Mouse (Mus musculus) limb, embryonic 10.5 days (tissue): ENCODE data around the gene Slc24a3. TPM values are rescaled to one million over a fixed set of nuclear protein-coding genes. Genes with fewer than 3 reads are reported as not detected.

Experiments used
- DNase-seq: peaks from one replicate; pipeline ENCODE4 v3.0.0-alpha.2; 2017; ENCODE audit warnings: low spot score
- H3K27ac ChIP-seq: fragments of 300-500 bp; sonication (generic); 2 replicates; pipeline ENCODE4 v1.5.1; 2016; ENCODE audit warnings: mild to moderate bottlenecking
- H3K27me3 ChIP-seq: fragments of 300-500 bp; sonication (generic); 2 replicates; pipeline ENCODE4 v1.6.1; 2016; ENCODE audit warnings: low read depth, mild to moderate bottlenecking; ENCODE audit not compliant: poor library complexity, severe bottlenecking
- H3K36me3 ChIP-seq: fragments of 300-500 bp; sonication (generic); 2 replicates; pipeline ENCODE4 v1.6.1; 2016; ENCODE audit warnings: mild to moderate bottlenecking, moderate library complexity
- H3K4me1 ChIP-seq: fragments of 300-500 bp; sonication (generic); 2 replicates; pipeline ENCODE4 v1.6.1; 2016
- H3K4me3 ChIP-seq: fragments of 300-500 bp; sonication (generic); 2 replicates; pipeline ENCODE4 v1.5.1; 2016; ENCODE audit warnings: mild to moderate bottlenecking, moderate library complexity
- H3K9me3 ChIP-seq: fragments of 300-500 bp; sonication (generic); replicated peaks from 2 replicates; pipeline ENCODE4 v1.6.1; 2016; ENCODE audit warnings: mild to moderate bottlenecking
- WGBS: fragments of 180-500 bp; shearing (Covaris S2); methylation state at CpG from one replicate; pipeline ENCODE4 v1.1.7; 2016; 5-methylcytosine and 5-hydroxymethylcytosine counted together
- polyA plus RNA-seq: library from polyadenylated mRNA; unstranded; fragments of >200 nt; fragmentation: Nextera tagmentation; extraction: Ambion mirVana; gene quantifications from 2 replicates; pipeline ENCODE4 v1.2.1, GENCODE M21; 2016

The Slc24a3 gene
- polyA plus RNA-seq, 1 experiment from 2014 or later: 0.45 TPM

GRCm38 (mm10) chr2:145262153-145262552, 94.6 kb downstream of the Slc24a3 start:
- Histone ChIP-seq H3K36me3 (no peaks in the 10 kb centered on the region), H3K27me3 (no peaks in the 10 kb centered on the region), H3K27ac (no peak overlapping the region), H3K4me1 (no peaks in the 10 kb centered on the region), H3K9me3 (no peaks in the 10 kb centered on the region), H3K4me3 (no peak overlapping the region)
- 77% methylated on average over 1 of the region's 1 CpGs for WGBS
- no peak for DNase-seq

GRCm38 (mm10) chr2:145266723-145267122, 99.2 kb downstream of the Slc24a3 start:
- Histone ChIP-seq H3K27ac (no peak overlapping the region), H3K4me3 (no peak overlapping the region), H3K36me3 (no peaks in the 10 kb centered on the region), H3K4me1 (no peaks in the 10 kb centered on the region), H3K9me3 (no peaks in the 10 kb centered on the region), H3K27me3 (no peaks in the 10 kb centered on the region)
- DNase-seq: no peak
- WGBS: 61% methylated on average over 1 of the region's 1 CpGs

- H3K9me3 ChIP-seq: no peaks in the 10 kb centered on the region
- no peak for DNase-seq
Observed at GRCm38 (mm10) chr2:145268971-145269370, 101.4 kb downstream of the Slc24a3 start.

GRCm38 (mm10) chr2:145269410-145269809, 101.9 kb downstream of the Slc24a3 start:
- Histone ChIP-seq H3K27ac (no peak overlapping the region), H3K36me3 (no peaks in the 10 kb centered on the region), H3K4me1 (no peaks in the 10 kb centered on the region), H3K27me3 (no peaks in the 10 kb centered on the region), H3K4me3 (no peak overlapping the region), H3K9me3 (no peaks in the 10 kb centered on the region)
- no peak for DNase-seq
- 77% methylated on average over 4 of the region's 4 CpGs for WGBS

More at GRCm38 (mm10) chr2:145268971-145269370, 101.4 kb downstream of the Slc24a3 start:
- no peaks in the 10 kb centered on the region for H3K4me1 ChIP-seq
- H3K4me3 ChIP-seq: no peak overlapping the region
- no peaks in the 10 kb centered on the region for H3K27me3 ChIP-seq
- H3K27ac ChIP-seq: no peak overlapping the region
- no peaks in the 10 kb centered on the region for H3K36me3 ChIP-seq

- no peaks in the 10 kb centered on the region for H3K27me3 ChIP-seq
- 88% methylated on average over 9 of the region's 9 CpGs for WGBS
- H3K4me1 ChIP-seq: no peaks in the 10 kb centered on the region
- no peaks in the 10 kb centered on the region for H3K36me3 ChIP-seq
- DNase-seq: no peak
- H3K9me3 ChIP-seq: no peaks in the 10 kb centered on the region
- no peak overlapping the region for H3K4me3 ChIP-seq
- H3K27ac ChIP-seq: no peak overlapping the region
Observed at GRCm38 (mm10) chr2:145274016-145274677, 106.6 kb downstream of the Slc24a3 start.

GRCm38 (mm10) chr2:145279336-145279735, 111.8 kb downstream of the Slc24a3 start:
- no peaks in the 10 kb centered on the region for H3K36me3 ChIP-seq
- DNase-seq: no peak
- H3K9me3 ChIP-seq: no peaks in the 10 kb centered on the region
- H3K27ac ChIP-seq: no peak overlapping the region
- H3K4me1 ChIP-seq: no peaks in the 10 kb centered on the region
- no peak overlapping the region for H3K4me3 ChIP-seq
- 90% methylated on average over 1 of the region's 1 CpGs for WGBS
- no peaks in the 10 kb centered on the region for H3K27me3 ChIP-seq

GRCm38 (mm10) chr2:145283746-145284145, 116.2 kb downstream of the Slc24a3 start:
- Histone ChIP-seq H3K4me1 (peaks cover 3% of the 10 kb centered on the region; the same call in 1 of the 2 replicates), H3K9me3 (no peaks in the 10 kb centered on the region), H3K36me3 (no peaks in the 10 kb centered on the region), H3K27me3 (no peaks in the 10 kb centered on the region), H3K4me3 (no peak overlapping the region), H3K27ac (no peak overlapping the region)
- WGBS: 59% methylated on average over 2 of the region's 2 CpGs
- no peak for DNase-seq

GRCm38 (mm10) chr2:145288501-145288900, 120.9 kb downstream of the Slc24a3 start:
- WGBS: 61% methylated on average over 1 of the region's 1 CpGs
- no peaks in the 10 kb centered on the region for H3K9me3 ChIP-seq

GRCm38 (mm10) chr2:145291473-145291872, 123.9 kb downstream of the Slc24a3 start:
- no peaks in the 10 kb centered on the region for H3K9me3 ChIP-seq
- no peak overlapping the region for H3K4me3 ChIP-seq
- H3K27me3 ChIP-seq: no peaks in the 10 kb centered on the region
- no peak overlapping the region for H3K27ac ChIP-seq
- no peak for DNase-seq
- peaks cover 3% of the 10 kb centered on the region; the same call in 1 of the 2 replicates for H3K4me1 ChIP-seq
- 33% methylated on average over 2 of the region's 2 CpGs for WGBS
- no peaks in the 10 kb centered on the region for H3K36me3 ChIP-seq

More at GRCm38 (mm10) chr2:145288501-145288900, 120.9 kb downstream of the Slc24a3 start:
- DNase-seq: no peak
- no peak overlapping the region for H3K4me3 ChIP-seq
- H3K27me3 ChIP-seq: no peaks in the 10 kb centered on the region
- no peak overlapping the region for H3K27ac ChIP-seq
- H3K36me3 ChIP-seq: no peaks in the 10 kb centered on the region
- peaks cover 3% of the 10 kb centered on the region; the same call in 1 of the 2 replicates for H3K4me1 ChIP-seq

GRCm38 (mm10) chr2:145292196-145292595, 124.6 kb downstream of the Slc24a3 start:
- no peaks in the 10 kb centered on the region for H3K27me3 ChIP-seq
- peaks cover 3% of the 10 kb centered on the region; the same call in 1 of the 2 replicates for H3K4me1 ChIP-seq
- no peak overlapping the region for H3K27ac ChIP-seq
- H3K4me3 ChIP-seq: no peak overlapping the region
- 100% methylated on average over 1 of the region's 1 CpGs for WGBS
- no peaks in the 10 kb centered on the region for H3K9me3 ChIP-seq
- no peaks in the 10 kb centered on the region for H3K36me3 ChIP-seq
- DNase-seq: no peak

GRCm38 (mm10) chr2:145292816-145293215, 125.3 kb downstream of the Slc24a3 start:
- H3K4me1 ChIP-seq: peaks cover 3% of the 10 kb centered on the region; the same call in 1 of the 2 replicates
- no peaks in the 10 kb centered on the region for H3K9me3 ChIP-seq
- WGBS: 26% methylated on average over 1 of the region's 1 CpGs
- H3K27me3 ChIP-seq: no peaks in the 10 kb centered on the region
- no peaks in the 10 kb centered on the region for H3K36me3 ChIP-seq
- no peak for DNase-seq
- no peak overlapping the region for H3K4me3 ChIP-seq
- H3K27ac ChIP-seq: no peak overlapping the region

- H3K9me3 ChIP-seq: no peaks in the 10 kb centered on the region
- no peak overlapping the region for H3K4me3 ChIP-seq
- no peak overlapping the region for H3K27ac ChIP-seq
- no peaks in the 10 kb centered on the region for H3K36me3 ChIP-seq
- 85% methylated on average over 1 of the region's 1 CpGs for WGBS
- DNase-seq: no peak
- no peaks in the 10 kb centered on the region for H3K27me3 ChIP-seq
- H3K4me1 ChIP-seq: no peaks in the 10 kb centered on the region
Observed at GRCm38 (mm10) chr2:145296906-145297305, 129.4 kb downstream of the Slc24a3 start.

GRCm38 (mm10) chr2:145299914-145300699, 132.6 kb downstream of the Slc24a3 start:
- DNase-seq: no peak
- H3K36me3 ChIP-seq: no peaks in the 10 kb centered on the region
- no peak overlapping the region for H3K27ac ChIP-seq
- H3K4me3 ChIP-seq: no peak overlapping the region
- no peaks in the 10 kb centered on the region for H3K27me3 ChIP-seq
- H3K9me3 ChIP-seq: no peaks in the 10 kb centered on the region
- no peaks in the 10 kb centered on the region for H3K4me1 ChIP-seq
- WGBS: 74% methylated on average over 5 of the region's 5 CpGs
